Mouse (Mus musculus) mouse trophoblast stem cell (cell line): ENCODE measurements around the gene Tspan10.
"Not testable (repeated sequence)": the region's sequence is repeated elsewhere in the genome, so short reads cannot be mapped to it uniquely, and the experiment has no call there.

Experiments
- in situ Hi-C, 2 experiments: fragments of 300-500 bp; cut with MseI, MboI; formaldehyde crosslinking; loops; 2 replicates in 1 of 2; 3 replicates in 1 of 2; pipeline ENCODE4 v1.15.1; 2025

Tspan10 gene

DNA sequence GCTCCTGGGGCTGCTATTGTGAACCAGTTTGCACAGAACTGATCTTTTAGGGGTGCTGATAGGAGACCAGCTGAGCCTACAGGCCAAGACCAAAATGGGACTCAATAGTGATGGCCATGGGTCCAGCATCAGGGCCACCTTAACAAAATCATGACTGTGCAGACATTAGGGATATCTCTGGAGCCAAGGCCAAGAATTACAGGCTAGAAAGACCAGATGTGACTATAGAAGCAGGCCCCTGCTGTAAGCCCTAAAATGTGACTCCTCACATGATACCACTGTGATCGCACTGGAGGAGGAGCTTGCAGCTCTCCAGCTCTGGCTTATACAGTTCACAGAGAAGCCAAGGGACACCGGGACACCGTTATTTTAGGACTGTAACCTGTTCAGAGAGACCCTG is at the start of gene Tspan10:
Tspan10 (plus strand) TSS at position 301 of the 400 bp plus-strand sequence.
- in situ Hi-C loops: no loop called here

DNA sequence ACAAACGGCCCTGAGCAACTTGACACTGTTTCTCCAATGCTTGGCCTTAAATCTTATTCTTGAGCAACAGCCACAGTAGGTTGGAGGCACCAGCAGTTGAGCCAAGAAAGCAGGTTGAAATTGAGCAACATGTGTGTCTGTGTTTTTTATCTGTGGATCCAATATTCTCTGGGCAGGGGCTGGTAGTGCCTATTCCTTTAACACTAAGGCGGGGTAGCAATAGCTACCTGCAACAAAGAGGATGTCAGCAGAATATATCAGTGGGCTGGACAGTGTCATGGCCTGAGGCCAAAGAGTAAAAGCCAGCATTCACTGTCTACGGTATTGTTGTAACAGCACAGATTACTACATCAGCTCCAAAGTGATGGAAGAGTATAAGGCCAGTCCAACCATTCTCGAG is 46.8 kb upstream of the Tspan10 start:
- in situ Hi-C loops: no loop called here

DNA sequence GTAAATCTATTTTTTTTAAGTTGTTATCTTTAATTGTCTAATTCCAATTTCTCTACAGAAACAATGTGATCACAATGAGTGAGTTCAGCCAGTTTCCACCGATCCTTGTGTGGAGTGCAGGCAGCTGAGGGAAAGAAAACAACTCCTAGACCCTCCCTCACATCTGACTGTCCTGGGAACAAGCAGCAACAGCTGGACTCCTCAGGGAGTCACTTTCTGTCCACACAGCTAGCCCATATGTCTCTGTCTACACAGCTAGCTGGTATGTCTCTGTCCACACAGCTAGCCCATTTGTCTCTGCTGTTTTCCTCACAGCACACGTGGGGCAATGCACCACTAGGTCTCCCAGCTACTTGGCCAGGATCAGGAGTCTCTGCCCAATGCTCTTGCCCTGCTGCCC is 44.8 kb upstream of the Tspan10 start:
- in situ Hi-C loops: no loop called here

DNA sequence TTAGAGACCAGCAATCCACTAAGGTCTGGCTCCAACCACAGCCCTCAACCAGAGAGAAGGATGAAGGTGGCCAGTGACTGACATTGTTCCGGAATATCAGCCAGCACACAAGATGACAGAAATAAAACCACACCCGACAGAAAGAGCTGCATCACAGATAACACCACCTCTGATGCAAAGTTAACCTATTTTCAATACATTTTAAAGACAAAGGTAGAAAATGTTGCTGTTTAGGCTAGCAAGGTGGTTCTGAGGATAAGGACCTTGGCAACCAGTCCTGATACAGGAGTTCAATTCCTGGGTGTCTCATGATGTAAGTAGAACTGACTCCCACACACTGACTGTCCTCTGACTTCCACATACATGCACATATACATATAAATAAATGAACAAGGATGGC is 43.1 kb upstream of the Tspan10 start:
- in situ Hi-C loops: no loop called here

DNA sequence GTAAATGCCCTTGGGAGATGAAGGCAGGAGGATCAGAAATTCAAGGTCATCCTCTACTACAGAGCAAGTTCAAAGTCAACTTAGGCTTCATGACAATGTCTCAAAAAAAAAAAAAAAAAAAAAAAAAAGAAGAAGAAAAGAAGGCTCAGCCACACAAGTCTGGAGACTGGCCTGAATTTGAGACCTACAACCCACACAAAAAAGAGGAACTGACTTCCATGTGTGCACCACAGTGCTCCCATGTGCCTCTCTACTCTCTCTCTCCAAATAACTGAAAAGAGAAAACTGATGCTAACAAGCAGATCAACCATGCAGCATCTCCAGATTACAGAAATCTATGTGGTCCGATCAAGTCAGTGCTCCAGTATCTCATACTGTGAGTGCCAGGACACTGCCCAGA is 37.6 kb upstream of the Tspan10 start:
- in situ Hi-C loops: no loop called here

DNA sequence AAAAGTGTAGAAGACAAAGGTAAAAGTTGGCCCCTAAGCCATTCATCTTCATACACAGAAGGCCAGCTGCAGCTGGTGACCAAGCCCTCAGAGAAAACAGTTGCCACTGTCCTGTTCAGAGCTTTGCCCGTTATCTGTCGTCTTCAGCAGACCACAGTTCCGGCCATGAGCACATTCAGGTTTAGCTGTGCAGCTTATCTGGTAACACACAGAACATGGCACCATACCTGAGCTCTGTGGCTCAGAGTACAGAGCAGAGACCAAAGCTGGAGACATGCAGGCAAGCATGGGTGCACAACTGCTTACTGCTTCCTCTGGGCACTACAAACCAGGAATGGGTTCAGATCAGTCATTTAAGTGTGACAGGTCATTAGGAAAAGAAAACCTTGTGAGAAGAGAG is 36.6 kb upstream of the Tspan10 start:
- in situ Hi-C loops: no loop called here

DNA sequence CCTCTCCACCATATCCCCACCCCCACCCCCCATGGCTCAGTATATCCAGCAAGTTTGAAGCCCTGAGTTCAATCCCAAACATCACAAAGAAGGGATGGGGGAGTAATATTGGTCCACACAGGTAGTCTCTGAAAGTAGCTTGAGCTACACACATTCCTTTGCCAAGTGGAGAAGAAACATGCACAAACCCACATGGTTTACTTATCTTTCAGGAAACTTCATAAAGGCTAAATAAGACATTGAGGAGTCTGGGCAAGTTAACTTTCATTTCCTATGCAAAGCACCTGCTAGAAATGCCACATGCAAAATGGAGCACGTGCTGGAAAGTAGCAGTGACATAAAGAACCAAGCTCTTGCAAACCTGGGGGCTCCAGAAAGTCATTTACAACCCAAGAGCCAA is 36.0 kb upstream of the Tspan10 start:
- in situ Hi-C loops: no loop called here

DNA sequence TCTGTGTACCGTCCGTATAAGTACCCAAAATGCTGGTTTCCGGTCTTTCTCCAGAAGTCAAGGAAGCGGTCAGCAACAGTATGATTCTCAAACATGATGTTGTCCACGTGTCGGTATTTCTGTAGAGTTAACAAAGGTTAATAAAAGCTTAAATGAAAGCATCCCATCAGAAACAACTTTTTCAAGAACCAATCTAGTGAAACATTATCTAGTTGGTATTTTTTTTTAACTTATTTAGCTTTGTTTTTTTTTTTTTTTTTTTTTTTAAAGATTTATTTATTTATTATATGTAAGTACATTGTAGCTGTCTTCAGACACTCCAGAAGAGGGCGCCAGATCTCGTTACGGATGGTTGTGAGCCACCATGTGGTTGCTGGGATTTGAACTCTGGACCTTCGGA is 28.8 kb upstream of the Tspan10 start:
- in situ Hi-C loops: not testable (repeated sequence)

DNA sequence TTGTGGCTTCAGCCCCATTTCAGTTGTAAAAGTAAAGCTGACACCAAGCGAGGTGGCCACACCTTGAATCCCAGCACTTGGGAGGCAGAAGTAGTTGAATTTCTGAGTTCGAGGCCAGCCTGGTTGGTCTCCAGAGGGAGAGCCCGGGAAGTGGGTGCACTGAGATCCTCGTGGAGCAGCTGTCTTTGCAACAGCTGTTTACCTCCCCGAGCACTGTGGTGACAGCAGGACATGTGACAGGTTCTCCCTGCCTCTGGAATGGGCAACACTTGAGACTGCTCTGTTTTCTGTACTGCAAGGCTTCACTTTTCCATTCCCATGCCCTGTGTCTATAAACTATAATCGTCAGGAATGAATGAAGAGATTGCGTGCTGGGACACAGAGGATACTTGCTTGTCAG is 24.6 kb upstream of the Tspan10 start:
- in situ Hi-C loops: no loop called here

DNA sequence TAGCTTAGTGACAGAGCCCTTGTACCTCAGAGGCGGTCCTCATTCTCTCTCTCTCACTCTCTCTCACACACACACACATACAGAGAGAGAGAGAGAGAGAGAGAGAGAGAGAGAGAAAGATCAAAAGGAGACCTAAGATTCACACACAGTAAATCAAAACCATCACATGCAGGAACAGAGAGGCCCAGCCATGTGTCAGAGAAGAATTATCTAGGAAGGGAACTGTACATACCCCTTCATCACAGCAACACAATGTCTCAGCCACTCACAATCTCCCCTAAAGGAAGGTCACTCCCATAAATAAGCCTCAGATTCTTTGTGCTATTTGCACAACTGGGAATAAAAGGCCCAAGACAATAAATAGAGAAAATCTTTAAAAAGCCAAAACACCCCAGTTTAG is 23.9 kb upstream of the Tspan10 start:
- in situ Hi-C loops: no loop called here

DNA sequence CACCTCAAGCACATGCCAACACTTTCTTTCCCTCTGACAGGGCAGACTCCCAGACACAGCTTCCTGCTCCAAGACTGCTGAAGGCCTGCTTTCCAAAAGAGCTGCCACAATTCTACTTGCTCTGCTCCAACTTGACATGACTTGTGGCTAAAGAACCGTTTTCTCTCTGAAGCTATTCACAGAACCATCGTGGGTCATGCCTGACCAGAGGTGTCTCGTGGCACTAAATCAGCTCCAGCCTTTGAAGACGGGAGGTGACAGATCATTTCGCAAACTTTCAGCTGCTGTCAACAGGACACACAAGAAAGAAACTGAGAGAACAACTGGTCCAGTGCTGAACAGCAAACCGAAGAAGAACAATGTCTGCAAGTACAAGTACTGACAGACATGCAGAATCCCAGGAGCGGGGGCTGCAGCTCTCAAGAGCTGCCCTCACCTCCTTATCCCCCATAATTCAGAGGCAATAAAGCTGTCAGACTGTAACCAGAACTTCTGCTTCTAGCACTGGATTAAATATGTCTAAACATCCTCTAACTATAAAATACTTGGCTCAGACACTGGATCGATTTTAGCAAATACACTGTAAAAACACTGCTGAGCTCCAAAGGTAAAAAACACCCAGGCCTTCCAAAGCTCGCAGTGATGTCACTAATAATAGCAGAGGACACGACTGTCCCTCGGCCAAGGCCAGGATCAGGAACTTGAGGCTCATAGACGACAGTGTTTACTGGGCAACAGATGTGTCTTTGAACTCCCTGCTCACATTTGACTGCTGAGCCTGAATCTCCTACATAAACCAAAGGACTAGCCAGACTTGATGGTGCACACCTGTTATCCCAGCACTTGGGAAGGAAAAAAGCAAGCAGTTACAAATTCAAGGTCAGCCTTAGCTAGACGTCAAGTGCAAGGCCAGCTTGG is 19.5 kb upstream of the Tspan10 start:
- in situ Hi-C loops: no loop called here

DNA sequence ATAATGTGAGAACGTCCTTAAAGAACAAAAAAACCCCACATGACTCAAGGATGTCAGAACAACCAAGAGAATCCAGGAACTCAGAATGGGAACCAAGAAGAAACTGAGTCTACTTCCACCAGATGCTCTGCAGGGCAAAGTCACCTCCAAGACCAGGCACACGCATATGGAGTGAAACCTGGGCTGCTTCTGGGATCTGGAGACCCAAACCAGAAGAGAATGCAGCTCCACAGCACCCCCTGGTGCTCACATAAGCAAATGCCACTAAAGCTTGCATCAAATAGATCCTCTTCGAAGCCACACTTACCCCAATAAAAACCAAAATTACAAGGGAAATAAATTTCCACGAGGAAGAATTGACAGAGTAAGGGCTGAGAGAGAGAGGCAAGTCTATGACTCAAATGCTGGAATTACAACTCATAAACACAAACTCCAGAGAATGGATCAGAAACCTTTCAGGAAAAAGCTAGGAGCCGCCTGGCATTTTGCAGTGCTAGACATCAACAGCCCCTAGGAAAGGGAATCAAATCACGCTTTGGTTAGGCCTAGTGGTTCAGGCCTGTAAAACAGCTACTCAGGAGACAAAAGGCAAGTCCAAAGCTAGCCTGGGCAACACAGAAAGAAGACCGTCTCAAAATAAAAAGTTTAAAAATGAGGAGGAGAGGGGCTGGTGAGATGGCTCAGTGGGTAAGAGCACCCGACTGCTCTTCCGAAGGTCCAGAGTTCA is 18.7 kb upstream of the Tspan10 start:
- in situ Hi-C loops: no loop called here

DNA sequence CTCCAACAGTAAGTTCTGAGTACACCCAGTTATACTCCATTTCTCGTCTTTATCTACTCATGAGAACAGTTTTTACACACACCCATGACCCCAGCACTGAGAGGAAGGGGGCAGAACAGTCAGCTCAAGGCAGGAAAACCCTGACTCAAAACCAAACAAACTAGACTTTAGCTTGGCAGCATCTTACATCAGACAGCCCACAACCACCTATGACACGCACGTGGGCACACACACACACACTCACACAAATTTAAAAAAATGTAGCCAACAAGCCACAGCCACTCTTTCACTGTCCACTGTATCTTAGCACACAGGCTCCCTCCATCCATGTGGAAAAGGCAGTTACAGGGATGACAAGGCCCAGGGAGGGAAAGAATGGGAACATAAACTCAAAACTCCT is 15.7 kb upstream of the Tspan10 start:
- in situ Hi-C loops: no loop called here

DNA sequence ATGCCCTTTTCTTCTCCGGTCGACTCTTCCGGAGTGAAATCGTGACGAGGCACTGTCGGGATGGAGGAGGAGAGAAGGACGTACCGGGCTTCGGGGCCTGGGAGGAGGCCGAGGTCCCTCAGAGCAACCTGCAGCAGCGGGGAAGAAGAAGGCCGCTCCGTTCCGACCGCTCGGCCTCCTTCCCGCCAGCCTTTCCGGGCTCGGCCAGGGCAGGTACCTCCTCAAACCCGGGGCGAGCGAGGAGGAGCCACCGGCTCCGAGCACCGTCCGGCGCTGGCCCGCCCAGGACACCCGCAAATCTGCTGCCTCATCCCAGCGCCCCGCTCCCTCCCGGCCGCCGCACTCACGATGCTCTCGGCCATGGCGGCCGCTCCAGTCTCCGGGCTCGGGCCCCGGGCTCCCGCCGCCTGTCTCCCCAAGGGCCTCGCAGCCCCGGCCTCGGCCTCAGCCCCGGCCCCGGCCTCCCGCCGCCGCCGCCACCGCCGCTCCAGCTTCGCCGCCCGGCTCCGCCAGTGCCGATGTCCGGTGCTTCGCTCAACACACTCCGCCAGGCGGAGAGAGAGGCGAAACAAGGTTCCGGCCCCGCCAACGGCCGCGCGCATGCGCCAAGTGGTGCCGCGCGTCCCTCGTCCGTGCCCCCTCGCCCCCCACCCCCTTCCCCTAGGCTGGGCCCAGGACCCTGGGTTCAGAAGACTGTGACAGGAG is 5.1 kb upstream of the Tspan10 start, which contains the start of gene Nploc4:
Nploc4 (minus strand) TSS at position 557 of the 705 bp plus-strand sequence.
- in situ Hi-C loops: no loop called here

DNA sequence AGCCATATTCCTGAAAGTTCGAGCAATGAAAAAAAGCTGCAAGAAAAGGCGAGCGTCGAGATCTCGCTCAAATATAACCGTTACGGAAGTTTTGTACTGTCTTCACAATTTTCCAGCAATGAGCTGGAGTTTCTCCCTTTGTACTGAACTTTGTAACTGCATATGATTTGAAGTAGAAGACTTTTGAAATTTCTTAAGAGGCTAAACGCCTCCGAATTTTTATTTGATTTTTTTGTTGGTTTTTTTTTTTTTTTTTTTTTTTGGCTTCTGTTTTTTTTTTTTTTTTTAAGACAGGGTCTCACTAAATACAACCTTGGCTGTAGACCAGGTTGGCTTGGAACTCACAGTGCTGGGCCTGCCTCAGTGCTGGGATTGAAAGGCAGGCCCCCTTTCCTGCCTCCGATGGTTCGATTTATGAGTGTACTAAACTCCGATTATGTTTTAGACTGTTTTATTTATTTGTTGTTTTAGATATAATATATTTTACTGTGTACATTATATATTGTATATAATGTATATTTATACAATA is 4.5 kb upstream of the Tspan10 start:
- in situ Hi-C loops: no loop called here

DNA sequence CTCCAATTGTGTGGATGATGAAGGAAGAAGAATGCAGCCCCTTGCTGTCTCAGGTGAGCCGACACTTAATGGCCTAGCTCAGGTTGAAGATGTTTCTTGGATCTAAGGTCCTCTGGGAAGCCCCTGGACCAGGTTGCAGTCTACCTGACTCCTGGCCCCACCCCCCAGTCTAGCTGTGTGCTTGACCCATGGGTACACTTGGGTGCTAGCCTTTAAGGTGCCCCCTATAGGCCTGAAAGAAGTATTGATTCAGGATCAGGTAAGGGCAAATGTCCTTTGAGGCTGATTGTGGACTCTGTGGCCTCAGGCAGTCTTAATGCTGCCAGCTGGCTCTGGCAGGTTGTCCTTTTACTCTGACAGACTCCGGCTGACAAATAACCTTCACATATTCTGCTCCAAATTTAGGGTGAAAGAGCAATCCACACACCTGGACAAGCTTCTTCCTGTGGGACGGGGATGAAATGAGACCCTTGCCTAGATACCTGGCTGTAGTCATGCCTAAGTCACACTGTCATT is 379 bp downstream of the Tspan10 start:
- in situ Hi-C loops: no loop called here

DNA sequence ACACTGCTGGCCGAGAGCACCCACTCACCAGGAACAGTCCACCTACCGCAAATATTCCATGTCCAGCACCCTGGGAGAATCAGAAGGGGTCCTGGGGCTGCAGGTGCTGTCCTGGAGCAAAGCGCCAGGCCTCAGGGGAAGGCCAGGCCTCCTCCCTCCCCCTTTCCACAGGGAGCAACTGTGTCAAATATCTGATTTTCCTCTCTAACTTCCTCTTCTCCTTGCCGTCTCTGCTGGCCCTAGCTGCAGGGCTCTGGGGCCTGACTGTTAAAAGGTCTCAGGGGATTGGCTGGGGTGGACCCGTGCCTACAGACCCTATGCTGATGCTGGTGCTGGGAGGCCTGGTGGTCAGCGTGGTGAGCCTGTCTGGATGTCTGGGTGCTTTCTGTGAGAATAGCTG is 1.7 kb downstream of the Tspan10 start:
- in situ Hi-C loops: no loop called here

DNA sequence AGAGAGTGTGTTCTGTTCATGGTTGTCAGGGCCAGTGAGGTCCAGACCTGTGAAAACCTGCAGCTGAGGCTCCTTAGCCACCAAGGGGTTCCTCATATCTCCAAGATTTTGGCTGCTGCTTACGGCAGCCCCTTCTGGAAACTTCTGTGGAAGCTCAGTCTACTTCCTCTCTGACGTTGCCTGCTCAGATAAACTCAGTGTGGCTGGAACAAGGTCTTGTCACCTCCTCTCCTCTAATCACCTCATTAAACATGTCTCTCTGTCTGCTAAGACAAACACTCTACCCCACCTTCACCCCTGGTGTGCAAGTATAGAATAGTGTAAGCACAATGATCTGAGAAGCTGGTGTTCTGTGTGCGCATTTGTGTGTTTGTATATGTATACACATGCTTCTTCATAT is 3.0 kb downstream of the Tspan10 start:
- in situ Hi-C loops: no loop called here

DNA sequence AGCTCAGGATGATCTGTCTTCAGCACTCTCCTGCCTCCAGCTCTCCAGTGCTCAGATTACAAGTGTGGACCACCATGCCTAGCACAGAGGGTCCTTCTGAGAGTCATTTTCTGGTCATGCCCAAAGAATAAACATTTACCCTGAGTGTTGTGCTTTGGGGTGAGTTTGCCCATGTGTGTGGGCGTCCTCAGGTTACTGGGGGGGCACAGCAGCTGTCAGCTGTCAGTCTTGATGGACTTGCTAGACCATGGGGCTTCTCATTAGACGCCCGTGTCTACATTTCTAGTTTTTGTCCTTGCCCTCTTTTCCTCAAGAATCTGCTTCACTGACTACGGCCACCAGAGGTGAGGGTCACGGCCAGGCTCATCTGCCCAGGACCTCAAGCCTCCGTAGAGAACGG is 4.7 kb downstream of the Tspan10 start:
- in situ Hi-C loops: no loop called here

DNA sequence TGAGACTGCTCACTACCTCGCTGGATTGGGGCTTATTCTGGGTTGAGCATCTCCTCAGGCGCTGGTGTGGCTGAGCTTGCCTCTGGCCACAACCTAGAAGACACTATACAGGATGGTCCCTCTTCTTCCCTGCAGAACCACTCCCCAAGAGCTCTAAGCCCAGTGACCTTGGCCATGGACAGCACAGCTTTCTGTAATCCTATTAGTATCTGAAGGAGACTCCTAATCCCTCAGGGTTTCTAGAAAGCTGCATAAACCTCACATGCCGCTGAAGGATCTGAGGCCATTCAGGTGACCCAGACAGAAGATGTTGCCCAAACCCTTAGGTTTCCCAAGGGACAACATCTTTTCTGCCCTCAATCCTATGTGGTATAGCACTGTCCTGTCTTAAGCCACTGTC is 9.8 kb downstream of the Tspan10 start:
- in situ Hi-C loops: no loop called here

DNA sequence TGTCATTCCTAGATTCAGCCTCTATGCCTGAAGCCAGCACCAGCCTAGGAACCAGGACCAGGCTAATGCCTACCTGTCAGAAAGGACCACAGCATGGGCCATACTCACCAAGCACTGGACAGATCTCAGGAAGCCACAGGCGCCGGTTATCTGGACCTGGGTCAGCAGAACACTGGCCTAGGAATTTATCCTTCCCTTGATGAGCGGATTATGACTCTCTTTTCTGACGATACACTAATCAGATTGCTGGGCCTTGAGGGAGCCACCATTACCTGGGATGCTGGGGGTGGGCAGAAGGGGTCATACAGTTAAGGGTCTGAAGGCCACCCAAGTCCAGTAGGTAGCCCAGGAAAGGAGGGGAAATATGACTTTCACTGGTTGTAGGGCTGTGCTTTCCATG is 10.9 kb downstream of the Tspan10 start, which contains the start of gene Pde6g:
Pde6g (minus strand) TSS at position 195 of the 400 bp plus-strand sequence.
- in situ Hi-C loops: no loop called here

DNA sequence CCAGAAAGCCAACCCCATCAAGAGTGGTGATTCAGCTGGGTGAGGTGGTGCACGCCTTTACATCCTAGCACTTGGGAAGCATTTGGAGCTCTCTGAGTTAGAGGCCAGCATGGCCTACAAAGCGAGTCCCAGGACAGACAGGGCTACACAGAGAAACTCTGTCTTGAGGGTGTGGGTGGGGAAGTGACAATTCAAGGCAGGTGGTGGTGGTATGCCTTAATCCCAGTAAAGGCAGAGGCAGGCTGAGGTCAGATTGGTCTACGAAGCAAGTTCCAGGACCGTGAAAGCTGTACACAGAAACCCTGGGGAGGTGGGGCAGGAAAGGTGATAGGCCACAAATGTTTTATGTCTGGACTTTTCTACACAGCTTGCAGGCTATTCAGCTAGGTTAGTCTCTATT is 12.5 kb downstream of the Tspan10 start:
- in situ Hi-C loops: no loop called here
